Mouse (Mus musculus) liver, embryonic 14.5 days (tissue): Measurements from ENCODE around the gene Gga1.

Experiments
- CTCF ChIP-seq: IDR thresholded peaks from 2 replicates; pipeline ENCODE4 v1.5.1; 2016; ENCODE audit warnings: antibody characterized with exemption, low read depth, control low read depth
- EP300 ChIP-seq: IDR thresholded peaks from 2 replicates; pipeline ENCODE4 v1.6.1; 2016; ENCODE audit warnings: antibody characterized with exemption, low read depth

DNA sequence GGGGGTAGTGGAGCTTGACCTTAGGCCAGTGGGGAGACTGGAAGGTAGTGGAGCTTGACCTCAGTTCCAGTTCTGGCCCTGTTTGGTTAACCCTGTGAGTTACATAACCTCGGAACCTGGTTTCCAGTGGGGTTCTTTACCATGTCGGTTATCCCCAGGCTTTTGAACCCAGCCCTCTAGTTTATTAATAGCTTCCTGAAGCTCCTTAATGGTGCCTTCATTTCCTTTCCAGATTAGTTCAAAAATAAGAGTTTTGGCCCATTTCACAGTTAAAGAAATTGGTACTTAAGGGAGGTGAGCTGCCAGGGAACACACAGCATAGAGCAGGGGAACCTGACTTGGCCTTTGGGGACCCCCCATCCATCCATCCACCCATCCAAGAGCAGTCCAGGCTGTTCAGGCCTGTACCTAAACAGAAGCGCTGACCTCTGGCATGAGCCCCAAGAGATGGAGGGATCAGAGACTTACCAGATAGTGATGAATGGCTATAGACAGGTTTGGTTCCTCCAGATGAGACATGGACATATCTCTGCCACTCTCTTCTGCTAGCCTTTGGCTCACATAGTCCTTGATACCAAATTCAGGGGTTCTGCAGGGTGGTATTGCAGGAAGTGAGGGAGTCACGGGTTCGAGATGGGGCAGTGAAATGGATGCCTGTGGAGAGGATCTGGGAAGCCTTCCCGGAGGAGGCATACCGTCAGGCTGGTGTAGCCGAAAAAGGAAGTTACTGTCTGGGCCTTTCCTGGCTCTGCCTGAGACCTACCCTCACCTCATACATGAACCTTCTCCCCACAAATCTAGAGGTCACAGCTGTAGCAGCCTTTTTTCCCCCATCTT lies 38.1 kb downstream of the Gga1 start:
- no peak for TF ChIP-seq CTCF
- no peak for TF ChIP-seq EP300
